Mouse (Mus musculus): Measurements from ENCODE around the gene Rab40c. TPM values are rescaled to one million over a fixed set of nuclear protein-coding genes. Genes with fewer than 3 reads are reported as not detected.
A peak's percentile ranks its signal among the peaks of the same experiment; 100 is the strongest.

The Rab40c gene
- polyA plus RNA-seq, 1 experiment from 2014 or later = 55.0 TPM

GRCm38 (mm10) chr17:25835816-25836215 is 83.7 kb downstream of the Rab40c start:
- Histone ChIP-seq H3K9me3 (no peaks in the 10 kb centered on the region), H3K4me1 (replicated peaks) (peaks cover 65% of the 10 kb centered on the region), H3K36me3 (peaks cover 27% of the 10 kb centered on the region), H3K4me3 (peak overlapping the region; percentile 57), H3K4me2 (peak overlapping the region; percentile 83), H3K9ac (peak overlapping the region; percentile 75; the same call in 1 of the 2 replicates), H3K27ac (replicated peaks) (no peak overlapping the region), H3K27me3 (no peaks in the 10 kb centered on the region)
- ATAC-seq (ENCODE audit: low FRiP score, low read depth) = no peak
- 94% methylated on average over 16 of the region's 16 CpGs for WGBS

- Histone ChIP-seq H3K27ac (replicated peaks) (no peak overlapping the region), H3K4me1 (replicated peaks) (peaks cover 70% of the 10 kb centered on the region), H3K4me2 (peak overlapping the region; percentile 92), H3K4me3 (no peak overlapping the region; the same call in 1 of the 2 replicates), H3K27me3 (no peaks in the 10 kb centered on the region), H3K9ac (0 out of 2 replicates have a peak overlapping the region, but pooled peaks have one; percentile 70), H3K9me3 (no peaks in the 10 kb centered on the region), H3K36me3 (peaks cover 27% of the 10 kb centered on the region)
- 97% methylated on average over 7 of the region's 7 CpGs for WGBS
- ATAC-seq (ENCODE audit: low FRiP score, low read depth) = no peak
Measured at GRCm38 (mm10) chr17:25835301-25835700, 84.2 kb downstream of the Rab40c start.

DNA sequence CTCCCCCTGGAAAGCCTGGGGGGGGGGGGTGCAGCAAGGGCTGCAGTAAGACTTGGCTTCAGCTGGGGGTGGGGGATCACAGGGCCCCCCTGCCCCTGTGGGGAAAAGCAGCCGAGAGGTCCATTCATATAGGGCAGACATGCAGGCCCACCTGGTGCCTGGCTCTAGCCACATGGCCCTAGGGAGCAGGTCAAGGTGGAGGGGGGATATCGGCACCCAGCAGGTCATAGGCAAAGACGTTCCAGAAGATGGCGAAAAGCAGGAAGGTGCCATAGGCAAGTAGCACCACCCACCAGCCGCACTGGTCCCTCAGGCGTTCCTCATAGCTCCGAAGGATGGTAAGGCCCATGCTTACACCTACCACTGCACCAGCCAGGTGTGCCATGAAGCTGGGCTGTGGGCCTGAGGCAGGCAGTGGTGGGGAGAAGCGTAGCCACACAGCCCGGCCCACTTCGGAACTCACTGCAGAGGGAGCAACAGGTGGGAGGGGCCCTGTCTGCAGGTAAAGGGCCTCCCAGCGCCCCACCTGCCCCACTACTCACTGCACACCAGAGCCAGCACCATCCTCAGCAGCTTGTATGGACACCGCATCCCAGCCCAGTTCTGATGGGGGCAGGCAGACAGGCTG is 84.8 kb downstream of the Rab40c start:
- peaks cover 76% of the 10 kb centered on the region for H3K4me1 ChIP-seq (replicated peaks)
- peaks cover 25% of the 10 kb centered on the region for H3K36me3 ChIP-seq
- peak overlapping the region; percentile 70 for H3K9ac ChIP-seq
- peak overlapping the region; percentile 92 for H3K4me2 ChIP-seq
- H3K27me3 ChIP-seq = no peaks in the 10 kb centered on the region
- WGBS = 92% methylated on average over 11 of the region's 12 CpGs
- H3K9me3 ChIP-seq = no peaks in the 10 kb centered on the region
- ATAC-seq (ENCODE audit: low FRiP score, low read depth) = no peak
- H3K27ac ChIP-seq (replicated peaks) = peak overlapping the region; percentile 98
- H3K4me3 ChIP-seq = peak overlapping the region; percentile 57

- Histone ChIP-seq H3K27ac (replicated peaks) (peak overlapping the region; percentile 98), H3K36me3 (peaks cover 19% of the 10 kb centered on the region), H3K27me3 (no peaks in the 10 kb centered on the region), H3K4me3 (peak overlapping the region; percentile 57), H3K9me3 (no peaks in the 10 kb centered on the region), H3K4me2 (peak overlapping the region; percentile 92), H3K9ac (peak overlapping the region; percentile 70), H3K4me1 (replicated peaks) (peaks cover 82% of the 10 kb centered on the region)
- 50% methylated on average over 6 of the region's 6 CpGs for WGBS
- ATAC-seq (ENCODE audit: low FRiP score, low read depth) = no peak
Measured at GRCm38 (mm10) chr17:25833961-25834594, 85.4 kb downstream of the Rab40c start.

GRCm38 (mm10) chr17:25833291-25833663 is 86.2 kb downstream of the Rab40c start, which contains the start of gene Stub1:
TSS of gene Stub1 (minus strand) at chr17:25833404.
- under 1% methylated on average over 24 of the region's 24 CpGs for WGBS
- peaks cover 16% of the 10 kb centered on the region for H3K36me3 ChIP-seq
- H3K4me1 ChIP-seq (replicated peaks) = peaks cover 85% of the 10 kb centered on the region
- ATAC-seq (ENCODE audit: low FRiP score, low read depth) = no peak; the same call in none of the 2 replicates
- no peaks in the 10 kb centered on the region for H3K9me3 ChIP-seq
- peak within 1 kb of the TSS; percentile 92 for H3K4me2 ChIP-seq
- H3K4me3 ChIP-seq = peak within 1 kb of the TSS; percentile 57
- H3K27me3 ChIP-seq = no peaks in the 10 kb centered on the region
- peak within 1 kb of the TSS; percentile 98 for H3K27ac ChIP-seq (replicated peaks)
- peak within 1 kb of the TSS; percentile 70 for H3K9ac ChIP-seq

DNA sequence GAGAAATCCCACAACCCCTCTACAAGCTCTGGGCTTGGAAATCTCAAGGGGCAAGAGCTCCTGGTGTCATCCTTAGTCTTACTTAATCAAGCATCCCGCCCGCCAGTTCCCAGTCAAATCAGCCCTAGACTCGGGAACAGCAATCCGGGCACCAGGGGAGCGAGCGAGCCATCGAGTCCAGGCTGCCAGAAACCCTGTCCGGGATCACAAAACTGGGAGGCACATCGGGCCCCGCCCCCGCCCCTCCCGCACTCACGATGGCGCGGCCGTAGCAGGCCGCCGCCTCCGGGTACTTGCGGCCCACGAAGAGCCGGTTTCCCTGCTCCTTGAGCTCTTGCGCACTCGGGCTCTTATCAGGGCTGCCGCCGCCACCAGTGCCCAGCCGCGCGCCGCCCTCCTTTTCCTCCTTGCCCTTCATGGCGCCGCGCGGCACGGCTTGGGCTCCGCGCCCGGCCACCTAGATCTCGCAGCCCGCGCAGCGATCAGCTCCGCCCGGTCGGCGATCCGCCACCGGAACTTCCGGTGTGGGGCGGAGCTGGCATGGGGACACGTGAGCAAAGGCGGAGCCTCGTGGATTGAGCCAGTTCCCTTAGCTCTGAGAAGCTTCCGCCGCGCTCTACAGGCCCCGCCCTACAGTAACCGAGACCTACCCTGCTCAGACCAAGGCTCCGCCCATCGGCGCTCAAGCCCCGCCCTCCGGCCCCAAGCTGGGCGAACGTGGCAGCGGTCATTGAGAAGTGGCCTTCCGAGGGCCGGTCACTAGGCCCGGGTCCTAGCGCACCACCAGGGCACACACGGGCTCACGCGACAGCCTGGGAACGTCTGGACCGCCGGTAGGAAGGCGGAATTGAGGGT is 86.9 kb downstream of the Rab40c start:
- under 1% methylated on average over 72 of the region's 77 CpGs for WGBS
- Histone ChIP-seq H3K27ac (replicated peaks) (peak overlapping the region; percentile 98), H3K9me3 (no peaks in the 10 kb centered on the region), H3K27me3 (no peaks in the 10 kb centered on the region), H3K4me3 (peak overlapping the region; percentile 57), H3K4me1 (replicated peaks) (peaks cover 85% of the 10 kb centered on the region), H3K9ac (peak overlapping the region; percentile 70), H3K36me3 (peaks cover 16% of the 10 kb centered on the region), H3K4me2 (peak overlapping the region; percentile 92)
- ATAC-seq (ENCODE audit: low FRiP score, low read depth) = peak; percentile 92

Other genes with a start within 250 kb of the Rab40c start
- gene Gng13, start 202.6 kb downstream of the Rab40c start, polyA plus RNA-seq (2015; fragmentation: Nextera tagmentation; extraction: Ambion mirVana) = 6.7 and 9.6 TPM in 2 replicates
- gene Chtf18, start 192.3 kb downstream of the Rab40c start, polyA plus RNA-seq (2015; fragmentation: Nextera tagmentation; extraction: Ambion mirVana) = 8.2 and 8.8 TPM in 2 replicates
- gene Rpusd1, start 192.1 kb downstream of the Rab40c start, polyA plus RNA-seq (2015; fragmentation: Nextera tagmentation; extraction: Ambion mirVana) = 28.7 and 30.1 TPM in 2 replicates
- 0.05 TPM in 1 of 2 replicates, not detected in the other for gene Mslnl, start 183.7 kb downstream of the Rab40c start, polyA plus RNA-seq (2015; fragmentation: Nextera tagmentation; extraction: Ambion mirVana)
- 0.84 TPM in 1 of 2 replicates, not detected in the other for gene Msln, start 165.3 kb downstream of the Rab40c start, polyA plus RNA-seq (2015; fragmentation: Nextera tagmentation; extraction: Ambion mirVana)
- gene Narfl, start 146.0 kb downstream of the Rab40c start, polyA plus RNA-seq (2015; fragmentation: Nextera tagmentation; extraction: Ambion mirVana) = 29.5 and 30.7 TPM in 2 replicates
- gene Haghl, start 134.1 kb downstream of the Rab40c start, polyA plus RNA-seq (2015; fragmentation: Nextera tagmentation; extraction: Ambion mirVana) = 133 TPM in 2 replicates
- gene Ccdc78, start 133.1 kb downstream of the Rab40c start, polyA plus RNA-seq (2015; fragmentation: Nextera tagmentation; extraction: Ambion mirVana) = 0.31 and 0.48 TPM in 2 replicates
- gene Fam173a, start 126.8 kb downstream of the Rab40c start, polyA plus RNA-seq (2015; fragmentation: Nextera tagmentation; extraction: Ambion mirVana) = 90.1 and 95.7 TPM in 2 replicates
- gene AC134908.4, start 124.1 kb downstream of the Rab40c start, polyA plus RNA-seq (2015; fragmentation: Nextera tagmentation; extraction: Ambion mirVana) = 2.0 TPM in 1 of 2 replicates, not detected in the other
- gene Metrn, start 122.6 kb downstream of the Rab40c start, polyA plus RNA-seq (2015; fragmentation: Nextera tagmentation; extraction: Ambion mirVana) = 67.2 and 82.2 TPM in 2 replicates
- gene Fbxl16, start 110.6 kb downstream of the Rab40c start, polyA plus RNA-seq (2015; fragmentation: Nextera tagmentation; extraction: Ambion mirVana) = 38.2 and 45.0 TPM in 2 replicates
- gene Wdr24, start 96.1 kb downstream of the Rab40c start, polyA plus RNA-seq (2015; fragmentation: Nextera tagmentation; extraction: Ambion mirVana) = 27.3 and 28.2 TPM in 2 replicates
- gene Jmjd8, start 90.9 kb downstream of the Rab40c start, polyA plus RNA-seq (2015; fragmentation: Nextera tagmentation; extraction: Ambion mirVana) = 51.1 and 55.0 TPM in 2 replicates
- 358 and 382 TPM in 2 replicates for gene Stub1, start 86.3 kb downstream of the Rab40c start, polyA plus RNA-seq (2015; fragmentation: Nextera tagmentation; extraction: Ambion mirVana)
- 51.9 and 56.8 TPM in 2 replicates for gene Rhbdl1, start 82.4 kb downstream of the Rab40c start, polyA plus RNA-seq (2015; fragmentation: Nextera tagmentation; extraction: Ambion mirVana)
- gene Gm20683, start 78.0 kb downstream of the Rab40c start, polyA plus RNA-seq (2015; fragmentation: Nextera tagmentation; extraction: Ambion mirVana) = 13.8 and 14.0 TPM in 2 replicates
- gene Rhot2, start 74.9 kb downstream of the Rab40c start, polyA plus RNA-seq (2015; fragmentation: Nextera tagmentation; extraction: Ambion mirVana) = 15.1 and 16.6 TPM in 2 replicates
- gene Wdr90, start 58.2 kb downstream of the Rab40c start, polyA plus RNA-seq (2015; fragmentation: Nextera tagmentation; extraction: Ambion mirVana) = 19.0 and 19.9 TPM in 2 replicates
- 27.0 and 28.4 TPM in 2 replicates for gene Mcrip2, start 51.0 kb downstream of the Rab40c start, polyA plus RNA-seq (2015; fragmentation: Nextera tagmentation; extraction: Ambion mirVana)
- 58.7 and 64.1 TPM in 2 replicates for gene Mettl26, start 44.7 kb downstream of the Rab40c start, polyA plus RNA-seq (2015; fragmentation: Nextera tagmentation; extraction: Ambion mirVana)
- 0.39 and 0.44 TPM in 2 replicates for gene Wfikkn1, start 38.9 kb downstream of the Rab40c start, polyA plus RNA-seq (2015; fragmentation: Nextera tagmentation; extraction: Ambion mirVana)
- gene Pigq, start 25.2 kb upstream of the Rab40c start, polyA plus RNA-seq (2015; fragmentation: Nextera tagmentation; extraction: Ambion mirVana) = 73.9 and 77.2 TPM in 2 replicates
- 0.30 and 0.91 TPM in 2 replicates for gene Nhlrc4, start 25.2 kb upstream of the Rab40c start, polyA plus RNA-seq (2015; fragmentation: Nextera tagmentation; extraction: Ambion mirVana)
- gene A930017K11Rik, start 32.8 kb upstream of the Rab40c start, polyA plus RNA-seq (2015; fragmentation: Nextera tagmentation; extraction: Ambion mirVana) = 2.7 and 5.4 TPM in 2 replicates
- 20.2 and 27.6 TPM in 2 replicates for gene Capn15, start 66.1 kb upstream of the Rab40c start, polyA plus RNA-seq (2015; fragmentation: Nextera tagmentation; extraction: Ambion mirVana)
- gene Rab11fip3, start 149.8 kb upstream of the Rab40c start, polyA plus RNA-seq (2015; fragmentation: Nextera tagmentation; extraction: Ambion mirVana) = 27.2 and 31.0 TPM in 2 replicates
- gene Decr2, start 170.6 kb upstream of the Rab40c start, polyA plus RNA-seq (2015; fragmentation: Nextera tagmentation; extraction: Ambion mirVana) = 40.6 and 42.0 TPM in 2 replicates
- 24.3 and 25.1 TPM in 2 replicates for gene Nme4, start 175.9 kb upstream of the Rab40c start, polyA plus RNA-seq (2015; fragmentation: Nextera tagmentation; extraction: Ambion mirVana)
- gene Tmem8, start 193.6 kb upstream of the Rab40c start, polyA plus RNA-seq (2015; fragmentation: Nextera tagmentation; extraction: Ambion mirVana) = 4.5 and 4.8 TPM in 2 replicates
- 183 and 184 TPM in 2 replicates for gene Mrpl28, start 203.8 kb upstream of the Rab40c start, polyA plus RNA-seq (2015; fragmentation: Nextera tagmentation; extraction: Ambion mirVana)
- 15.5 and 15.8 TPM in 2 replicates for gene Axin1, start 219.0 kb upstream of the Rab40c start, polyA plus RNA-seq (2015; fragmentation: Nextera tagmentation; extraction: Ambion mirVana)